ENCODE assay signal across 7 mouse cellular contexts in genomic region chr1:184447161-184447667, GRCm38 (mm10).
A peak's percentile ranks its signal among the peaks of the same experiment; 100 is the strongest.
DNase-seq lines count a peak whose midpoint lies in the region; ATAC-seq and TF ChIP-seq lines count a peak whose summit lies in the region.

No protein-coding gene starts in this region.

- peak; percentile 49 to 62 for DNase-seq in heart, adult 2 months
- DNase-seq in urinary bladder, postnatal 25 days (ENCODE audit: low spot score) = peak; percentile 12
- no peak for DNase-seq in urinary bladder, adult 2 months (ENCODE audit: low spot score)
- peak; percentile 75 to 76 for DNase-seq in heart, postnatal 10 days
- DNase-seq in T-cell, adult 2 months (ENCODE audit: low spot score) = no peak
- DNase-seq in embryo, embryonic 9.5 days (ENCODE audit: extremely low spot score) = no peak

- H3K36me3 ChIP-seq in heart, adult 2 months (ENCODE audit: control insufficient read depth, insufficient read depth, low read length) = no peaks in the 10 kb centered on the region
- no peaks in the 10 kb centered on the region for H3K36me3 ChIP-seq in heart, embryonic 12.5 days

- intact Hi-C loops in heart, adult 2 months (cut with DNase I) = loop anchor here (5.0 kb wide), 2 partner anchors 180 to 230 kb away; no protein-coding TSS in a partner anchor
- intact Hi-C loops in heart, postnatal 10 days (cut with DNase I) = loop anchor here (5.0 kb wide), 1 partner anchor 180 kb away; no protein-coding TSS in a partner anchor

- H3K9me3 ChIP-seq in heart, embryonic 12.5 days (replicated peaks) = no peaks in the 10 kb centered on the region

- no peak overlapping the region for H3K4me3 ChIP-seq in heart, adult 2 months
- H3K4me3 ChIP-seq in heart, embryonic 12.5 days = no peak overlapping the region

- no peak overlapping the region for H3K9ac ChIP-seq in heart, adult 2 months (ENCODE audit: low read depth, low read length)
- H3K9ac ChIP-seq in heart, embryonic 12.5 days = no peak overlapping the region

- H3K4me2 ChIP-seq in heart, embryonic 12.5 days = no peak overlapping the region

- no peaks in the 10 kb centered on the region for H3K27me3 ChIP-seq in heart, adult 2 months (ENCODE audit: control insufficient read depth, insufficient read depth, low read length)
- peaks cover 8% of the 10 kb centered on the region; the same call in 1 of the 2 replicates for H3K27me3 ChIP-seq in heart, embryonic 12.5 days (replicated peaks)

- no peak for TF ChIP-seq POLR2A in heart, adult 2 months (IDR thresholded peaks at IDR 0.05; ENCODE audit: insufficient read depth, low read depth, low read length)

- peak overlapping the region; percentile 51 for H3K27ac ChIP-seq in heart, adult 2 months
- H3K27ac ChIP-seq in heart, embryonic 12.5 days (ENCODE audit: poor library complexity, severe bottlenecking) = no peak overlapping the region

- ATAC-seq in heart, embryonic 12.5 days (ENCODE audit: insufficient number of reproducible peaks, low FRiP score) = no peak

- no peak for TF ChIP-seq CTCF in heart, adult 2 months (IDR thresholded peaks at IDR 0.05)

- TF ChIP-seq EP300 in heart, adult 2 months (IDR thresholded peaks at IDR 0.05; ENCODE audit: insufficient read depth, low read depth, low read length) = no peak

- H3K4me1 ChIP-seq in heart, adult 2 months (ENCODE audit: control insufficient read depth, insufficient read depth, low read length) = peaks cover 19% of the 10 kb centered on the region
- peaks cover 8% of the 10 kb centered on the region; the same call in 1 of the 2 replicates for H3K4me1 ChIP-seq in heart, embryonic 12.5 days (replicated peaks)

- WGBS in heart, adult 2 months = 18% methylated on average over 5 of the region's 5 CpGs
- 61% methylated on average over 5 of the region's 5 CpGs for WGBS in heart, embryonic 12.5 days

- no peaks in the 10 kb centered on the region for H3K79me2 ChIP-seq in heart, adult 2 months (replicated peaks; ENCODE audit: control insufficient read depth, insufficient read depth, low read length)

Comparison
In these comparisons a context has a peak if more than half of its experiments do, and no peak if none do; other contexts are left out.
1. DNase-seq: peak in heart, adult 2 months (2 of 2), urinary bladder, postnatal 25 days (single experiment) and heart, postnatal 10 days (2 of 2); none in urinary bladder, adult 2 months (single experiment), T-cell, adult 2 months (single experiment) and embryo, embryonic 9.5 days (single experiment).